Mouse (Mus musculus) brain, embryonic 18.5 days (tissue): ENCODE measurements around the gene Gm7257.

Source experiments
- DNase-seq: peaks from one replicate; pipeline ENCODE4 v3.0.0-alpha.2; 2012; ENCODE audit warnings: low read depth, low spot score

Gm7257 gene

GRCm38 (mm10) chr9:36431584-36431983 lies at the start of gene Gm7257:
Gm7257 (plus strand) TSS chr9:36431884.
- no peak for DNase-seq

- DNase-seq = no peak
Measured at GRCm38 (mm10) chr9:36402991-36403390, 28.7 kb upstream of the Gm7257 start.

- DNase-seq = no peak
Measured at GRCm38 (mm10) chr9:36435051-36435764, 3.5 kb downstream of the Gm7257 start.

- DNase-seq = no peak
Measured at GRCm38 (mm10) chr9:36475338-36475737, 43.7 kb downstream of the Gm7257 start, which contains the start of gene Gm9513. Gm9513 (plus strand) TSS chr9:36475638.
